Mouse (Mus musculus): ENCODE data around the gene Nucb2. TPM values are rescaled to one million over a fixed set of nuclear protein-coding genes. Genes with fewer than 3 reads are reported as not detected.
A peak's percentile ranks its signal among the peaks of the same experiment; 100 is the strongest.

The Nucb2 gene
- total RNA-seq, 1 experiment: 9.6 TPM

DNA sequence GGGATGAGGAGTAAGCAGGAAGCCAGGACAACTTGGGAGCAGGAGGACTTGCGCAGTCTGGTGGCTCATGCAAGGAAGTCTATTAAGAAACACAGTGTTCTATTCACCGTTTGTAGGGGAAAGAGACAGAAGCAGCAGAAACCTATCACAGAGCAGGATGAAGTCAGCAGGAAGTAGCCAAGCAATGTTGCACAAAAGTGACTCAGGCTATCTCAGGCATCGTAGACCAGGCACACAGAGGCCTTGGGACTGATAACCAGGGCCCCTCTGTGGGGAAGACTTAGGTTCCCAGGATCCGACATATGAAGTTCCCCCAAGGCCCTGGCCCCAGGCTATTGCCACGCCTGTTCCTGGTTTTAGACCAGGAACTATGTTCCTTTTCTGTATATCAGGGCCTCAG is 9.6 kb upstream of the Nucb2 start:
- no peaks in the 10 kb centered on the region for H3K4me1 ChIP-seq (ENCODE audit: control insufficient read depth in 2 of 2, insufficient read depth in 2 of 2, low read length in 2 of 2, poor library complexity in 1 of 2)
- H3K9me3 ChIP-seq (ENCODE audit: control insufficient read depth, insufficient read depth, low read depth, low read length): no peaks in the 10 kb centered on the region
- H3K4me3 ChIP-seq (ENCODE audit: insufficient read depth in 1 of 2, low read depth in 1 of 2, low read length in 2 of 2, poor library complexity in 1 of 2, severe bottlenecking in 1 of 2): no peak overlapping the region
- in situ Hi-C loops (cut with MboI; ENCODE audit: low sequenced_read_pairs in 2 of 2, unreplicated experiment in 2 of 2): no loop called here
- H3K27ac ChIP-seq (ENCODE audit: insufficient read depth, low read depth, low read length, poor library complexity, severe bottlenecking): no peak overlapping the region
- no peak overlapping the region for H3K9ac ChIP-seq (ENCODE audit: insufficient read depth, low read depth, low read length, poor library complexity, severe bottlenecking)
- no peak for DNase-seq (ENCODE audit: low read depth, low spot score)
- H3K36me3 ChIP-seq (ENCODE audit: control insufficient read depth, insufficient read depth, low read length, poor library complexity, severe bottlenecking): no peaks in the 10 kb centered on the region
- TF ChIP-seq ZNF384 (IDR thresholded peaks at IDR 0.05; ENCODE audit: low read depth, low read length) (no peak), HCFC1 (IDR thresholded peaks at IDR 0.05; ENCODE audit: borderline replicate concordance, insufficient read depth, low read length) (no peak), MAFK (IDR thresholded peaks at IDR 0.05; ENCODE audit: insufficient read depth, low read depth, low read length) (no peak), CHD2 (IDR thresholded peaks at IDR 0.05; ENCODE audit: low read depth, low read length) (no peak), ZC3H11A (IDR thresholded peaks at IDR 0.05; ENCODE audit: borderline replicate concordance, low read depth, low read length) (no peak)

DNA sequence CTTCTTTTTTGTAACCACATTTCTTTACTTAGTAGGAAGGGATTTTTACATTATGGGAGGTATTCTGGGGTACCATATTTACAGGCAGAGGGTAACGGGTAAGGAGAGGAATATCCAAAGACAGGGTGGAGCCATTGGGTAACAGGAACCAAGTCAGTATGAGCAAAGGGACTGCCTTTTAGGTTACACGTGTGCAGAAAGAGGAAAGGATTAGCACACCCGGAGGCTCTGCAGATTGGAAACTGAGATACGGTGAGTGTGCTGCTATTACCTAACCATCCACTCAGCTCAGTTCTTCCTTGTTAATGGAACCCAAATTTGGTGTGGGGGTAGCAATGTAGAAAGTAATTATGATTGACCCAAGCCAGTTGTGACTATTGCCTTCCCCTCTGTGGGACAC is 7.4 kb upstream of the Nucb2 start:
- DNase-seq (ENCODE audit: low read depth, low spot score): no peak
- H3K9me3 ChIP-seq (ENCODE audit: control insufficient read depth, insufficient read depth, low read depth, low read length): no peaks in the 10 kb centered on the region
- no peak overlapping the region for H3K4me3 ChIP-seq (ENCODE audit: insufficient read depth in 1 of 2, low read depth in 1 of 2, low read length in 2 of 2, poor library complexity in 1 of 2, severe bottlenecking in 1 of 2)
- H3K36me3 ChIP-seq (ENCODE audit: control insufficient read depth, insufficient read depth, low read length, poor library complexity, severe bottlenecking): no peaks in the 10 kb centered on the region
- no peak overlapping the region for H3K9ac ChIP-seq (ENCODE audit: insufficient read depth, low read depth, low read length, poor library complexity, severe bottlenecking)
- no peak for TF ChIP-seq CHD2 (IDR thresholded peaks at IDR 0.05; ENCODE audit: low read depth, low read length)
- no peak for TF ChIP-seq MAFK (IDR thresholded peaks at IDR 0.05; ENCODE audit: insufficient read depth, low read depth, low read length)
- TF ChIP-seq ZC3H11A (IDR thresholded peaks at IDR 0.05; ENCODE audit: borderline replicate concordance, low read depth, low read length): no peak
- no peak for TF ChIP-seq HCFC1 (IDR thresholded peaks at IDR 0.05; ENCODE audit: borderline replicate concordance, insufficient read depth, low read length)
- TF ChIP-seq ZNF384 (IDR thresholded peaks at IDR 0.05; ENCODE audit: low read depth, low read length): no peak
- in situ Hi-C loops (cut with MboI; ENCODE audit: low sequenced_read_pairs in 2 of 2, unreplicated experiment in 2 of 2): no loop called here
- H3K4me1 ChIP-seq (ENCODE audit: control insufficient read depth in 2 of 2, insufficient read depth in 2 of 2, low read length in 2 of 2, poor library complexity in 1 of 2): no peaks in the 10 kb centered on the region
- no peak overlapping the region for H3K27ac ChIP-seq (ENCODE audit: insufficient read depth, low read depth, low read length, poor library complexity, severe bottlenecking)

DNA sequence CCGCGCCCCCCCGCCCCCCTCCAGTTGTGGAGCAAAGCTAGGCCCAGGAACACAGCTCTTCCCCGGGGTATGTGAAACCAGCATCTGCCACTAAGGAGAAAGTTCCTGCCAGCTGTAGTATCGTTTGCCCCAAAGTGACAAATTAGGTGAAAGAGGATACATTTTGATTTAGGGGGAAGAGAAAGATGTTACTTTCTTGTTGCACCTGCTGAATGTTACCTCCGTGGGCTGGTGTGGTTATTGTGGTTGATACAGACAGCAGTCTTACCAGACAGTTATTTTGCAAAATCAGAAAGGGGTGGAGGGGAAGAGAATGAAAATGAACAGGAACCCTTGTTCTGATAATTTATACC is 625 bp downstream of the Nucb2 start:
- no peak for DNase-seq (ENCODE audit: low read depth, low spot score)
- H3K27ac ChIP-seq (ENCODE audit: insufficient read depth, low read depth, low read length, poor library complexity, severe bottlenecking): no peak overlapping the region
- TF ChIP-seq ZC3H11A (IDR thresholded peaks at IDR 0.05; ENCODE audit: borderline replicate concordance, low read depth, low read length) (no peak), ZNF384 (IDR thresholded peaks at IDR 0.05; ENCODE audit: low read depth, low read length) (no peak), HCFC1 (IDR thresholded peaks at IDR 0.05; ENCODE audit: borderline replicate concordance, insufficient read depth, low read length) (no peak), MAFK (IDR thresholded peaks at IDR 0.05; ENCODE audit: insufficient read depth, low read depth, low read length) (no peak), CHD2 (IDR thresholded peaks at IDR 0.05; ENCODE audit: low read depth, low read length) (no peak)
- peak overlapping the region; percentile 84 for H3K9ac ChIP-seq (ENCODE audit: insufficient read depth, low read depth, low read length, poor library complexity, severe bottlenecking)
- in situ Hi-C loops (cut with MboI; ENCODE audit: low sequenced_read_pairs in 2 of 2, unreplicated experiment in 2 of 2): no loop called here
- no peaks in the 10 kb centered on the region for H3K4me1 ChIP-seq (ENCODE audit: control insufficient read depth in 2 of 2, insufficient read depth in 2 of 2, low read length in 2 of 2, poor library complexity in 1 of 2)
- H3K9me3 ChIP-seq (ENCODE audit: control insufficient read depth, insufficient read depth, low read depth, low read length): no peaks in the 10 kb centered on the region
- no peaks in the 10 kb centered on the region for H3K36me3 ChIP-seq (ENCODE audit: control insufficient read depth, insufficient read depth, low read length, poor library complexity, severe bottlenecking)
- peak overlapping the region; percentile 96 to 98 for H3K4me3 ChIP-seq (ENCODE audit: insufficient read depth in 1 of 2, low read depth in 1 of 2, low read length in 2 of 2, poor library complexity in 1 of 2, severe bottlenecking in 1 of 2)

DNA sequence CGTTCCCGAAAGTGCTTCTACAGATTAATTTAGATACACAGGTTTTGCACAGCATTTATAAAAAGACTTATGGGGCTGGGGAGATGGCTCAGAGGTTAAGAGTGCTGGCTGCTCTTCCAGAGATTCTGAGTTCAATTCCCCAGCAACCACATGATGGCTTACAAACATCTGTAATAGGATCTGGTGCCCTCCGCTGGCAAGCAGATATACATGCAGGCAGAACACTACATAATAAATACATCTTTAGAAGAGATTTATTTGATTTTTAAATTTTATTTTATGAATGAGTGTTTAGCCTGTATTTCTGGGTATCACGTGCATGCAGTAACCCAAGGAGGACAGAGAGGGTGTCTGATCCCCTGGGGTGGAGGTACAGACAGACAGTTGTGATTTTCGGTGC is 9.9 kb downstream of the Nucb2 start:
- TF ChIP-seq HCFC1 (IDR thresholded peaks at IDR 0.05; ENCODE audit: borderline replicate concordance, insufficient read depth, low read length): no peak
- H3K4me3 ChIP-seq (ENCODE audit: insufficient read depth in 1 of 2, low read depth in 1 of 2, low read length in 2 of 2, poor library complexity in 1 of 2, severe bottlenecking in 1 of 2): no peak overlapping the region
- H3K4me1 ChIP-seq (ENCODE audit: control insufficient read depth in 2 of 2, insufficient read depth in 2 of 2, low read length in 2 of 2, poor library complexity in 1 of 2): no peaks in the 10 kb centered on the region
- no peaks in the 10 kb centered on the region for H3K9me3 ChIP-seq (ENCODE audit: control insufficient read depth, insufficient read depth, low read depth, low read length)
- in situ Hi-C loops (cut with MboI; ENCODE audit: low sequenced_read_pairs in 2 of 2, unreplicated experiment in 2 of 2): no loop called here
- H3K9ac ChIP-seq (ENCODE audit: insufficient read depth, low read depth, low read length, poor library complexity, severe bottlenecking): no peak overlapping the region
- H3K27ac ChIP-seq (ENCODE audit: insufficient read depth, low read depth, low read length, poor library complexity, severe bottlenecking): no peak overlapping the region
- no peak for DNase-seq (ENCODE audit: low read depth, low spot score)
- H3K36me3 ChIP-seq (ENCODE audit: control insufficient read depth, insufficient read depth, low read length, poor library complexity, severe bottlenecking): no peaks in the 10 kb centered on the region

DNA sequence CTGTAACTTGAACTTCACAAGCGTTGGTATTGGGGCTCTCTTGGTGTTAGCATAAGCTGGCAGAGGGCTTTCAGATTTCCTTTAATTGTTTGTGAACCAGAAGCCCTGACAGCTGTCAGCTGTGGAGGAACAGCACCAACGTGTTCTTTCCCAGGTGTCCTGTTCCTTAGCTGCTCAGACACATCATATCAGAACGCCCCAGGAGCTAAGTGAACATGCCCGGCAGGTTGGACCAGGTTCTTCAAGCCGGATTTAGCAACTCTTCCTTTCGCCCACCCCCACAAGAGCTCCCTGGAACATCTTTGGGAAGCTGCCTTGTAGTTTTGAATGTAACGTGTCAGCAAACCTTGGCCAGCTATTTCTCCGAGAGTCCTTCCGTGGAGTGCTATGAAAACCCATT is 10.4 kb downstream of the Nucb2 start:
- Histone ChIP-seq H3K4me3 (ENCODE audit: insufficient read depth in 1 of 2, low read depth in 1 of 2, low read length in 2 of 2, poor library complexity in 1 of 2, severe bottlenecking in 1 of 2) (no peak overlapping the region), H3K27ac (ENCODE audit: insufficient read depth, low read depth, low read length, poor library complexity, severe bottlenecking) (no peak overlapping the region), H3K9ac (ENCODE audit: insufficient read depth, low read depth, low read length, poor library complexity, severe bottlenecking) (no peak overlapping the region), H3K36me3 (ENCODE audit: control insufficient read depth, insufficient read depth, low read length, poor library complexity, severe bottlenecking) (no peaks in the 10 kb centered on the region), H3K9me3 (ENCODE audit: control insufficient read depth, insufficient read depth, low read depth, low read length) (no peaks in the 10 kb centered on the region), H3K4me1 (ENCODE audit: control insufficient read depth in 2 of 2, insufficient read depth in 2 of 2, low read length in 2 of 2, poor library complexity in 1 of 2) (no peaks in the 10 kb centered on the region)
- TF ChIP-seq ZNF384 (IDR thresholded peaks at IDR 0.05; ENCODE audit: low read depth, low read length) (no peak), CHD2 (IDR thresholded peaks at IDR 0.05; ENCODE audit: low read depth, low read length) (no peak), HCFC1 (IDR thresholded peaks at IDR 0.05; ENCODE audit: borderline replicate concordance, insufficient read depth, low read length) (no peak), MAFK (IDR thresholded peaks at IDR 0.05; ENCODE audit: insufficient read depth, low read depth, low read length) (no peak), ZC3H11A (IDR thresholded peaks at IDR 0.05; ENCODE audit: borderline replicate concordance, low read depth, low read length) (no peak)
- in situ Hi-C loops (cut with MboI; ENCODE audit: low sequenced_read_pairs in 2 of 2, unreplicated experiment in 2 of 2): no loop called here
- DNase-seq (ENCODE audit: low read depth, low spot score): no peak

Measured in ES-E14 (cell line).